Mouse (Mus musculus) MEL (cell line): ENCODE measurements around the gene Ybx3. TPM values are rescaled to one million over a fixed set of nuclear protein-coding genes. Genes with fewer than 3 reads are reported as not detected.

Experiments
- DNase-seq: peaks from one replicate; pipeline ENCODE4 v3.0.0; 2011; ENCODE audit warnings: low read depth, low spot score
- H3K27ac ChIP-seq: 2 replicates; pipeline ENCODE4 v1.5.1; 2012; ENCODE audit warnings: low read depth, mild to moderate bottlenecking, control low read depth, low read length, moderate library complexity; ENCODE audit not compliant: control insufficient read depth
- H3K27me3 ChIP-seq, 2 experiments: fragments of 150-350 bp in 1 of 2; sonication (generic) in 1 of 2; 2 replicates each; pipeline ENCODE4 v1.6.1; 2012; ENCODE audit warnings: low read length in 2 of 2, mild to moderate bottlenecking in 2 of 2, improper control_type of control experiment in 1 of 2, moderate library complexity in 1 of 2; ENCODE audit not compliant: insufficient read depth in 2 of 2, control insufficient read depth in 1 of 2
- H3K36me3 ChIP-seq, 2 experiments: 2 replicates each; pipeline ENCODE4 v1.6.1; 2012 to 2014; ENCODE audit warnings: low read length in 2 of 2, improper control_type of control experiment in 1 of 2, inconsistent platforms in 1 of 2, mild to moderate bottlenecking in 1 of 2; ENCODE audit not compliant: insufficient read depth in 2 of 2, control insufficient read depth in 1 of 2
- H3K4me1 ChIP-seq, 2 experiments: fragments of 150-350 bp in 1 of 2; sonication (generic) in 1 of 2; 2 replicates each; pipeline ENCODE4 v1.6.1; 2012; ENCODE audit warnings: low read length in 2 of 2, improper control_type of control experiment in 1 of 2, mild to moderate bottlenecking in 1 of 2; ENCODE audit not compliant: insufficient read depth in 2 of 2, control insufficient read depth in 1 of 2
- H3K4me3 ChIP-seq, 2 experiments: fragments of 150-350 bp in 1 of 2; sonication (generic) in 1 of 2; 2 replicates each; pipeline ENCODE4 v1.5.1; 2012; ENCODE audit warnings: low read depth in 2 of 2, low read length in 2 of 2, mild to moderate bottlenecking in 2 of 2, moderate library complexity in 2 of 2, control low read depth in 1 of 2, improper control_type of control experiment in 1 of 2; ENCODE audit not compliant: control insufficient read depth in 1 of 2, insufficient read depth in 1 of 2
- H3K79me2 ChIP-seq: 2 replicates; pipeline ENCODE4 v1.6.1; 2012; ENCODE audit warnings: mild to moderate bottlenecking, low read length, moderate library complexity; ENCODE audit not compliant: control insufficient read depth, poor library complexity, insufficient read depth
- H3K9ac ChIP-seq: 2 replicates; pipeline ENCODE4 v1.6.1; 2012; ENCODE audit warnings: low read depth, mild to moderate bottlenecking, control low read depth, low read length, moderate library complexity; ENCODE audit not compliant: control insufficient read depth, poor library complexity, severe bottlenecking
- H3K9me3 ChIP-seq: fragments of 150-350 bp; sonication (generic); replicated peaks from 2 replicates; pipeline ENCODE4 v1.6.1; 2012; ENCODE audit warnings: mild to moderate bottlenecking, low read length, improper control_type of control experiment, moderate library complexity; ENCODE audit not compliant: insufficient read depth
- CHD1 ChIP-seq: IDR thresholded peaks from 2 replicates; pipeline ENCODE4 v1.6.1; 2012; ENCODE audit warnings: low read depth, mild to moderate bottlenecking, inconsistent platforms, low read length, improper control_type of control experiment
- CTCF ChIP-seq, 3 experiments: IDR thresholded peaks in 2 of 3; conservative IDR thresholded peaks in 1 of 3; 2 replicates each; pipeline ENCODE4 v1.5.1; 2011 to 2012; ENCODE audit warnings: low read length in 3 of 3, low read depth in 2 of 3, mild to moderate bottlenecking in 2 of 3, improper control_type of control experiment in 1 of 3, inconsistent platforms in 1 of 3, mixed read lengths in 1 of 3, moderate library complexity in 1 of 3; ENCODE audit not compliant: control insufficient read depth in 1 of 3, insufficient read depth in 1 of 3, poor library complexity in 1 of 3, severe bottlenecking in 1 of 3
- E2F4 ChIP-seq: IDR thresholded peaks from 2 replicates; pipeline ENCODE4 v1.6.1; 2011; ENCODE audit warnings: low read depth, low read length, improper control_type of control experiment, borderline replicate concordance
- ELF1 ChIP-seq: IDR thresholded peaks from 2 replicates; pipeline ENCODE4 v1.6.1; 2014; ENCODE audit warnings: low read depth, mild to moderate bottlenecking, inconsistent platforms, low read length, improper control_type of control experiment, moderate library complexity
- EP300 ChIP-seq, 2 experiments: IDR thresholded peaks; 2 replicates each; pipeline ENCODE4 v1.6.1; 2011; ENCODE audit warnings: improper control_type of control experiment in 2 of 2, low read length in 2 of 2, low read depth in 1 of 2, mild to moderate bottlenecking in 1 of 2
- ETS1 ChIP-seq: IDR thresholded peaks from 2 replicates; pipeline ENCODE4 v1.6.1; 2012; ENCODE audit warnings: low read depth, mild to moderate bottlenecking, inconsistent platforms, low read length, improper control_type of control experiment, moderate library complexity
- GATA1 ChIP-seq: IDR thresholded peaks from 2 replicates; pipeline ENCODE4 v1.6.1; 2011; ENCODE audit warnings: low read depth, low read length, improper control_type of control experiment
- HCFC1 ChIP-seq: IDR thresholded peaks from 2 replicates; pipeline ENCODE4 v1.6.1; 2012; ENCODE audit warnings: low read depth, mild to moderate bottlenecking, inconsistent platforms, low read length, improper control_type of control experiment, moderate library complexity
- JUND ChIP-seq: IDR thresholded peaks from 2 replicates; pipeline ENCODE4 v1.6.1; 2011; ENCODE audit warnings: low read depth, mild to moderate bottlenecking, improper control_type of control experiment, low read length
- MAFK ChIP-seq: IDR thresholded peaks from 2 replicates; pipeline ENCODE4 v1.6.1; 2011; ENCODE audit warnings: low read depth, mild to moderate bottlenecking, low read length, improper control_type of control experiment, borderline replicate concordance
- MXI1 ChIP-seq: IDR thresholded peaks from 2 replicates; pipeline ENCODE4 v1.6.1; 2011; ENCODE audit warnings: mild to moderate bottlenecking, low read depth, low read length, improper control_type of control experiment
- NELFE ChIP-seq: IDR thresholded peaks from 2 replicates; pipeline ENCODE4 v1.6.1; 2011; ENCODE audit warnings: low read depth, low read length, improper control_type of control experiment
- POLR2A ChIP-seq, 2 experiments: IDR thresholded peaks; 2 replicates each; pipeline ENCODE4 v1.6.1; 2011 to 2012; ENCODE audit warnings: low read length in 2 of 2, mild to moderate bottlenecking in 2 of 2, control low read depth in 1 of 2, improper control_type of control experiment in 1 of 2, low read depth in 1 of 2, moderate library complexity in 1 of 2; ENCODE audit not compliant: control insufficient read depth in 1 of 2, insufficient read depth in 1 of 2, poor library complexity in 1 of 2
- POLR2AphosphoS5 ChIP-seq: IDR thresholded peaks from 2 replicates; pipeline ENCODE4 v1.6.1; 2012; ENCODE audit warnings: low read depth, borderline replicate concordance, mild to moderate bottlenecking, inconsistent platforms, low read length, moderate library complexity, mixed read lengths
- RAD21 ChIP-seq: IDR thresholded peaks from 2 replicates; pipeline ENCODE4 v1.6.1; 2011; ENCODE audit warnings: mild to moderate bottlenecking, low read depth, low read length, improper control_type of control experiment
- SIN3A ChIP-seq: IDR thresholded peaks from 2 replicates; pipeline ENCODE4 v1.6.1; 2012; ENCODE audit warnings: low read length, improper control_type of control experiment, inconsistent platforms
- TBP ChIP-seq: IDR thresholded peaks from 2 replicates; pipeline ENCODE4 v1.8.0; 2011; ENCODE audit warnings: low read depth, low read length, improper control_type of control experiment
- TCF12 ChIP-seq: IDR thresholded peaks from 2 replicates; pipeline ENCODE4 v1.6.1; 2014; ENCODE audit warnings: low read depth, mild to moderate bottlenecking, inconsistent platforms, low read length, improper control_type of control experiment, moderate library complexity
- USF2 ChIP-seq, 2 experiments: IDR thresholded peaks; 2 replicates each; pipeline ENCODE4 v1.6.1; 2011 to 2012; ENCODE audit warnings: improper control_type of control experiment in 2 of 2, low read length in 2 of 2, borderline replicate concordance in 1 of 2, inconsistent platforms in 1 of 2, low read depth in 1 of 2, mild to moderate bottlenecking in 1 of 2; ENCODE audit not compliant: insufficient read depth in 1 of 2
- ZC3H11A ChIP-seq: IDR thresholded peaks from 2 replicates; pipeline ENCODE4 v1.6.1; 2012; ENCODE audit warnings: low read depth, mild to moderate bottlenecking, inconsistent platforms, low read length, improper control_type of control experiment
- ZMIZ1 ChIP-seq: IDR thresholded peaks from 2 replicates; pipeline ENCODE4 v1.6.1; 2012; ENCODE audit warnings: low read depth, mild to moderate bottlenecking, inconsistent platforms, low read length, improper control_type of control experiment, moderate library complexity
- ZNF384 ChIP-seq: IDR thresholded peaks from 2 replicates; pipeline ENCODE4 v1.6.1; 2012; ENCODE audit warnings: low read depth, mild to moderate bottlenecking, inconsistent platforms, low read length, improper control_type of control experiment
- polyA plus RNA-seq, 2 experiments: library from polyadenylated mRNA; stranded (reverse) in 1 of 2; unstranded in 1 of 2; fragments of >175 nt in 1 of 2; fragments of >200 nt in 1 of 2; gene quantifications; 2 replicates each; pipeline versions ENCODE4 v1.2.1 to v1.2.4; 2012; ENCODE audit warnings: low replicate concordance in 2 of 2, low read depth in 1 of 2; ENCODE audit not compliant: insufficient read length in 2 of 2, insufficient read depth in 1 of 2, missing spikeins in 1 of 2
- total RNA-seq: library from RNA; depleted of rRNA; stranded (reverse); fragments of 300-350 nt; gene quantifications from 2 replicates; pipeline ENCODE4 v1.2.3, GENCODE M21; 2012

The Ybx3 gene
- total and polyA plus RNA-seq, 3 experiments: 105 to 1,042 (median 575) TPM

DNA sequence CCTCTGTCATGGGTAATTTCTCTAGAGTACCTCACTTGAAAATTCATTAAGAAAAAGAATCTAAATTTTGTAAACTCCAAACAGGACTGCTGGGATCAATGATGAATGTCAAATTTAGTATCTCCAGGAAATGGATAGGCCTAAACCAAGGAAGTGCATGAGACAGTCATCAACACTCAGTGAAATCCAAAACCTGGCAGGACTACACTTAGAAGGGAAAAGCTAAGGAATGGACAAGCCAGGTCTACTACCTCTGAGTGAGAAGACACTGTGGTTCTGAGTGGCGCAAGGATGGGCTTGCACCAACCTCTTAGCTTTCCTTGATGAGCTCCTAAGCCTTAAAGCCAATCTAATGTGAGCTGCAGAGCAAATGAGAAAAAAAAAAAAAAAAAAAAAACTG lies 2.8 kb downstream of the Ybx3 start:
- Histone ChIP-seq H3K4me1 (peaks cover 22 to 44% of the 10 kb centered on the region in 2 experiments), H3K36me3 (peaks cover 32 to 62% of the 10 kb centered on the region in 2 experiments), H3K4me3 (peak overlapping the region; percentile 99), H3K79me2 (peaks cover 79% of the 10 kb centered on the region), H3K9ac (peak overlapping the region; percentile 75), H3K27ac (peak overlapping the region; percentile 7), H3K27me3 (no peaks in the 10 kb centered on the region; a peak in 1 of 4 replicates), H3K9me3 (no peaks in the 10 kb centered on the region)
- peak; percentile 10 for TF ChIP-seq SIN3A
- no peak for TF ChIP-seq RAD21
- no peak for DNase-seq

DNA sequence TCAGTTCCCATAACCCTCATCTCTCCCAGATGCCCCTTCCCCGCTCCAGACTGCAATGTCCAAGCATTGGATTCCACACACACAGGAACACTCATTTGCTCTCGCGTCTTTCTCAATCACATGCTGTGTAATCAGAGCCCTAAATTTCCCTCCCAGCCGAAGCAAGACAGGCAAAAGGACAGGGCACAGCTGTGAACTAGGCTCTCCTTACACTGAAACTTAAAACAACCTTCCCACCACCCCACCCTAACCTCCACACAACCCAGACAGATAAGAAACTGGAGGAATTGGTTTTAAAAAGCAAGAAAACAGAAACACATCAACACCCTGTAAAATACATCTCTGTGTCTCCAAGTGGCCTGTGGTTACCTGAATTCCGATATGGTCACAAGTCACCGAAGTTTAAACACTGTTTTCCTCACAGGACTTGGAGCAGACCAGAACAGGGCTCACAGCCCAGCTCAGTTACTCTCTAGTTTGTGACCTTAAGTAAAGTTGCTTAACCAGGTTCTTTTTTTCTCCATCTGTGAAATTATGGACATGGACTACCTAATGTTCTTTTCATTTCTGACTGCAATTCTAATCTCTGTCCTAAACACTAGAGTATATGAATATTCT lies 4.5 kb downstream of the Ybx3 start:
- Histone ChIP-seq H3K79me2 (peaks cover 91% of the 10 kb centered on the region), H3K4me1 (peaks cover 26 to 44% of the 10 kb centered on the region in 2 experiments), H3K27ac (peak overlapping the region; percentile 30), H3K4me3 (peak overlapping the region in 1 of 2 experiments; percentile 1; a peak in 1 of 4 replicates), H3K27me3 (no peaks in the 10 kb centered on the region; a peak in 1 of 4 replicates), H3K9me3 (no peaks in the 10 kb centered on the region), H3K9ac (peak overlapping the region; percentile 42; the same call in 1 of the 2 replicates), H3K36me3 (peaks cover 45 to 66% of the 10 kb centered on the region in 2 experiments)
- no peak for DNase-seq
- TF ChIP-seq SIN3A: peak; percentile 65; the same call in 1 of the 2 replicates
- no peak for TF ChIP-seq E2F4
- peak; percentile 58; the same call in 1 of the 2 replicates for TF ChIP-seq ETS1
- no peak for TF ChIP-seq RAD21
- no peak for TF ChIP-seq CTCF (IDR thresholded peaks at IDR 0.05 in 2 of 3, conservative IDR thresholded peaks at IDR 0.05 in 1 of 3; ENCODE audit: control insufficient read depth in 1 of 3, insufficient read depth in 1 of 3, low read depth in 2 of 3, low read length in 3 of 3, poor library complexity in 1 of 3, severe bottlenecking in 1 of 3)
- TF ChIP-seq ZNF384: no peak
- TF ChIP-seq POLR2A (IDR thresholded peaks at IDR 0.05; ENCODE audit: control insufficient read depth in 1 of 2, insufficient read depth in 1 of 2, low read depth in 1 of 2, low read length in 2 of 2, poor library complexity in 1 of 2): no peak; a peak in 1 of 4 replicates
- TF ChIP-seq POLR2AphosphoS5: no peak
- TF ChIP-seq USF2 (IDR thresholded peaks at IDR 0.05; ENCODE audit: borderline replicate concordance in 1 of 2, insufficient read depth in 1 of 2, low read depth in 1 of 2, low read length in 2 of 2): no peak
- TF ChIP-seq CHD1: 0 out of 2 replicates have a peak, but pooled peaks have one; percentile 51
- TF ChIP-seq TCF12: no peak
- TF ChIP-seq ELF1: no peak
- no peak; the same call in 1 of the 2 replicates for TF ChIP-seq MXI1
- TF ChIP-seq JUND: no peak
- no peak for TF ChIP-seq NELFE
- TF ChIP-seq TBP: no peak; the same call in 1 of the 2 replicates
- TF ChIP-seq HCFC1: no peak
- TF ChIP-seq ZMIZ1: no peak
- TF ChIP-seq MAFK: no peak
- no peak for TF ChIP-seq ZC3H11A
- 0 out of 2 replicates have a peak, but pooled peaks have one; percentile 38 for TF ChIP-seq GATA1
- 0 out of 4 replicates have a peak, but pooled peaks of 1 of the 2 experiments have one; percentile 6 for TF ChIP-seq EP300 (IDR thresholded peaks at IDR 0.05; ENCODE audit: low read depth in 1 of 2, low read length in 2 of 2)
